Mouse (Mus musculus) midbrain, embryonic 13.5 days (tissue): ENCODE measurements at regions not wholly inside any gene's neighbourhood (a gene's known extent, or its start where the extent isn't known, plus 50 kb on each side); places are given as distances from the start of the nearest gene placed in this dataset.
A peak's percentile ranks its signal among the peaks of the same experiment; 100 is the strongest.

Experiments used
- ATAC-seq: fragments of 200-750 bp; cut with Nextera tagmentation; 2 replicates; pipeline ENCODE4 v1.8.0; 2017; ENCODE audit warnings: mild to moderate bottlenecking, moderate TSS enrichment, moderate library complexity
- H3K27ac ChIP-seq: fragments of 300-500 bp; sonication (generic); 2 replicates; pipeline ENCODE4 v1.5.1; 2015; ENCODE audit warnings: inconsistent platforms, mild to moderate bottlenecking, moderate library complexity
- H3K27me3 ChIP-seq: fragments of 300-500 bp; sonication (generic); 2 replicates; pipeline ENCODE4 v1.6.1; 2015; ENCODE audit warnings: mild to moderate bottlenecking, inconsistent platforms
- H3K36me3 ChIP-seq: fragments of 300-500 bp; sonication (generic); 2 replicates; pipeline ENCODE4 v1.6.1; 2015; ENCODE audit warnings: mild to moderate bottlenecking, inconsistent platforms
- H3K4me1 ChIP-seq: fragments of 300-500 bp; sonication (generic); replicated peaks from 2 replicates; pipeline ENCODE4 v1.6.1; 2015; ENCODE audit warnings: inconsistent platforms
- H3K4me2 ChIP-seq: fragments of 300-500 bp; sonication (generic); replicated peaks from 2 replicates; pipeline ENCODE4 v1.6.1; 2015; ENCODE audit warnings: moderate library complexity, mild to moderate bottlenecking, inconsistent platforms
- H3K4me3 ChIP-seq: fragments of 300-500 bp; sonication (generic); replicated peaks from 2 replicates; pipeline ENCODE4 v1.5.1; 2015; ENCODE audit warnings: mild to moderate bottlenecking, inconsistent platforms
- H3K9ac ChIP-seq: fragments of 300-500 bp; sonication (generic); replicated peaks from 2 replicates; pipeline ENCODE4 v1.6.1; 2015; ENCODE audit warnings: mild to moderate bottlenecking, inconsistent platforms
- H3K9me3 ChIP-seq: fragments of 300-500 bp; sonication (generic); 2 replicates; pipeline ENCODE4 v1.6.1; 2016; ENCODE audit warnings: mild to moderate bottlenecking, inconsistent platforms
- WGBS: fragments of 180-500 bp; shearing (Covaris S2); methylation state at CpG from one replicate; pipeline ENCODE4 v1.1.7; 2015; 5-methylcytosine and 5-hydroxymethylcytosine counted together

DNA sequence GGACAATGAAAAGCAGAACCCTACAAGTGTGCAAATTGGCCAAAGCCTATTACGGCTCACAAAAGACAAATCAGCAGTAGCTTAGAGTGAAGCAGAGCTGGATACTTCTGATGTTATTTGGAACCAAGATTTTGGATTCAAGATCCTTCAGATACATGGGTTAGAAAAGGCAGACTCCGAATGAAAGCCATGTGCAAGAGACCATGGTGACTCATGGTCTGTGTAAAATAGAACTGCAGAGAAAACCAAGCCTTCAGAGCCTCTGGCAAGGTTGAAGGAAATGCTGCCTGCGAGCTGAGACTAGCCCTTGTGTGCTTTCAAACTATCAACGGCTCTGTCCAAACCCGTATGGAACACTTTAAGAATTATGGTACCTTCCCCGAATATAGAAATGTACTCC lies 244.4 kb upstream of the Id4 start:
- Histone ChIP-seq H3K27me3 (no peaks in the 10 kb centered on the region), H3K36me3 (no peaks in the 10 kb centered on the region), H3K4me3 (no peak overlapping the region), H3K9me3 (no peaks in the 10 kb centered on the region), H3K4me1 (peaks cover 19% of the 10 kb centered on the region), H3K27ac (no peak overlapping the region), H3K9ac (no peak overlapping the region), H3K4me2 (no peak overlapping the region)
- WGBS = 93% methylated on average over 6 of the region's 6 CpGs
- no peak for ATAC-seq

DNA sequence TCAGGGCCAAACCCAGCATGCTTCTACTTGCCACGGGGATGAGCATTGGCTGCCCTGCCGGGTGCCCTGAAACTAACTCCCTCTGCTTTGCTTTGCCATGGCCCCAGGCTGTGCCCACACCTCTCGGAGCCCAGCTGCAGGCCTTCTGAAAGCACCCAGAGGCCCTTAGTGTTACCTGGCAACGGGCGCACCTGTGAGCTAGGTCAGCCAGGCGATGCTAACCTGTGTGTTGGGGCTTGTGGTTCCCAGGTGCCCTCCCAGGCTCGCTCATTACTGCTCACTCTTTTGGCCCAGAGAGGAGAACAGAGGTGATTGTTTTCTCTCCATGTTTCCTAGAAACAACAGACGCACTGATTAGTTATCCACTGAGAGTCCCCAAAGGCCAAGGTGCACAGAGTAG lies 243.4 kb upstream of the Id4 start:
- Histone ChIP-seq H3K27ac (peak overlapping the region; percentile 25; the same call in 1 of the 2 replicates), H3K9ac (no peak overlapping the region), H3K4me2 (no peak overlapping the region), H3K4me1 (peaks cover 19% of the 10 kb centered on the region), H3K36me3 (no peaks in the 10 kb centered on the region), H3K4me3 (no peak overlapping the region), H3K9me3 (no peaks in the 10 kb centered on the region), H3K27me3 (no peaks in the 10 kb centered on the region)
- ATAC-seq = no peak
- 79% methylated on average over 8 of the region's 8 CpGs for WGBS

DNA sequence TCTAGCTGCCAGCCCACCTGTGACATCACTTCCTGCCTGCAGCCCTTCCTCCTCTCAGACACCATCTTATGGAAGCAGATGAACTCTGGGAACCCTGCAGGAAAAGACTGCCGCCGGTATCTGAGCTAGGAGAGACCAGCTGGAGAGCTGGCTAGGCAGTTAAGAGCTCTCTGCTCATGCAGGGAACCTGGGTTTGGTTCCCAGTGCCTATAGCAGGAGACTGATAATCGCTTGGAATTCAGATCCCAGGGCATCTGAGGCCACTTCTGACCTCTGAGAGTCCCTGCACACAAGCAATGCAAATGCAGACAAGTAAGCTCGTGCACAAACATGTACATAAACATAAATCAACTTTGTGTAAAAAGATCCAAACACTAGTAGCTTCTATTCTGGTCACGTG lies 242.4 kb upstream of the Id4 start:
- H3K4me3 ChIP-seq = no peak overlapping the region
- WGBS = 78% methylated on average over 5 of the region's 5 CpGs
- no peaks in the 10 kb centered on the region for H3K9me3 ChIP-seq
- H3K4me1 ChIP-seq = peaks cover 12% of the 10 kb centered on the region
- no peak overlapping the region for H3K4me2 ChIP-seq
- no peaks in the 10 kb centered on the region for H3K27me3 ChIP-seq
- no peak overlapping the region for H3K27ac ChIP-seq
- no peaks in the 10 kb centered on the region for H3K36me3 ChIP-seq
- H3K9ac ChIP-seq = no peak overlapping the region
- ATAC-seq = no peak

DNA sequence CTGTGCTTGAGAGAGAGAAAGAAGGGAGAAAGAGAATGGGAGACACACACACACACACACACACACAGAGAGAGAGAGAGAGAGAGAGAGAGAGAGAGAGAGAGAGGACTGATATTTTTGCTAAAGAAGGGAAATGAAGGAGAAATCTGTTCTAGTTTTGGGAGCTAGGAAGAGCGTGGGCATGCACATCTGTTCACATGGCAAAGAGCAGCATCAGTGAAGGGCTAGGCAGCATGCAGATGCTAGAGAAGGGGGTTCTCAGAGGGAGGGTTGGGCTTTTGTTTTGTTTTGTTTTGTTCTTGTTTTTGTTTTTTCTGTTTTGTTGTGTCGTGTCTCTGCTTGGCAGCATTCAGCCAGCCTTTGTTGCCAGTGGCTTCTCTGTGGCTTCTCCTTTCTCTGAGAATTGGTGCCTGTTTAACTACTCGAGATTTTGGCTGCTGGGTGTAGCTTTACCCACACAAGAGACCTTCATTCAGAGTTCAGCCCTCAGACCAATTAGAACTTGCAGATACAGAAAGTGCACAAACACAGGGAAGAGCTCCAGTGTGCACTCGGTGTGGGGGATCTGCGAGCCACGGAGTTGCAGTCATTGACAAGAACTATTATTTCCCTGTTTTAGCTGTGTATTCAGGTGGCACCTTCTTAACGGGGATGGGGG lies 237.9 kb upstream of the Id4 start:
- Histone ChIP-seq H3K36me3 (no peaks in the 10 kb centered on the region), H3K9ac (no peak overlapping the region), H3K27me3 (no peaks in the 10 kb centered on the region), H3K27ac (no peak overlapping the region; the same call in 1 of the 2 replicates), H3K4me2 (no peak overlapping the region), H3K4me1 (peaks cover 5% of the 10 kb centered on the region; the same call in 1 of the 2 replicates), H3K4me3 (no peak overlapping the region), H3K9me3 (no peaks in the 10 kb centered on the region)
- ATAC-seq = no peak
- WGBS = 51% methylated on average over 7 of the region's 7 CpGs

DNA sequence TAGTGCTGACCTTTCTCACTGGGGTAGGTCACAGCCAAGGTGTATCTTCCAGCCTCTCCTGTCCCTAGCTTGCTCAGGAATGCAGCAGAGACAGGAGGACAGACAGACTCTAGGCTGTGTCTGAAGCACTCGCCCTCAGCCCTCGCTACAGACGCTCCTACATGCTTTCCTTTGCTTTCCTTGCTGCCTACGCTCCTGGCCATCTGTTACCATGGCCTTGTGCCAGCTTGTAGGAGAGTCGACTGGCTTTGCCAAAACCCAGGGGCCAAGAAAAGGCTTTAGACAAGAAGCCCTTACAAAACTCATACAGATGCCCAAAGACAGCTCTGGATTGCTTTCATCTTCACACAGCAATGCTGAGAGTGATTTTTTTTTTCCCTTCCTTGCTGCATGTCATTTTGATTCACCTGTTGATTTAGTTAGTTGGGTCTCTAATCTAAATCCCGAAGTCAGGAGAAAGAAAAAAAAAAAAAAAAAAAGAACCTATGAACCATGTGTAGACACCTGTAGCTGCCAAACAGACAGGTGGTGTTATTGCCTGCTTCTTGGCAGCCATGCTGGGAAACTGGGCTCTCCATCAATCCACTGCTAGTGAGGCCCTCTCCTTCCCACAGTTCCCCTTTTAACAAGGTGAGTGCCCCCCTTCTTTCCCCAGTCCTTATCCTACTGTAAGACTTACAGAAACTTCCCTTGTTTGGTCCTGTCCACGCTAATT lies 233.1 kb upstream of the Id4 start:
- no peaks in the 10 kb centered on the region for H3K36me3 ChIP-seq
- no peaks in the 10 kb centered on the region for H3K27me3 ChIP-seq
- no peak overlapping the region for H3K4me3 ChIP-seq
- H3K4me2 ChIP-seq = no peak overlapping the region
- H3K9ac ChIP-seq = no peak overlapping the region
- peak; percentile 43; the same call in 1 of the 2 replicates for ATAC-seq
- no peaks in the 10 kb centered on the region for H3K9me3 ChIP-seq
- H3K27ac ChIP-seq = peak overlapping the region; percentile 35
- 53% methylated on average over 7 of the region's 7 CpGs for WGBS
- peaks cover 8% of the 10 kb centered on the region; the same call in 1 of the 2 replicates for H3K4me1 ChIP-seq

DNA sequence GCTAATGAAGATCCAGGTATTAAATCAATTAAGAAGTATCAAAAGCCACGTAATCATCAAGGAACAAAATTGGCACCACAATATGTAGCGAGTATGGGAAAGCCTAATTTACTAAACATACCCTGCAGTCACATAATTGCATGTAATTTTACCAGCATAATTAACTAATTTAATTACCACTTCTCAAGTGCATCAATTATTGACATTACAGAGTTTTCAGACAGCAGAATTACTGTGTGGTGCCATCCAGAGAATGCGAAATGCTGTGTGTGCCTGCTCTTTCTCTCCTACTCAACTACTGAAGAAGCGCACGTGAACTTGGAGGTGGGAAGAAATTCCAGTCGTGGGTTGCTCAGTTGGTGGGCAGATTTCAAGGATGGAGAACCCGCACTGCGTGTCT lies 229.5 kb upstream of the Id4 start:
- WGBS = 80% methylated on average over 8 of the region's 8 CpGs
- no peak for ATAC-seq

DNA sequence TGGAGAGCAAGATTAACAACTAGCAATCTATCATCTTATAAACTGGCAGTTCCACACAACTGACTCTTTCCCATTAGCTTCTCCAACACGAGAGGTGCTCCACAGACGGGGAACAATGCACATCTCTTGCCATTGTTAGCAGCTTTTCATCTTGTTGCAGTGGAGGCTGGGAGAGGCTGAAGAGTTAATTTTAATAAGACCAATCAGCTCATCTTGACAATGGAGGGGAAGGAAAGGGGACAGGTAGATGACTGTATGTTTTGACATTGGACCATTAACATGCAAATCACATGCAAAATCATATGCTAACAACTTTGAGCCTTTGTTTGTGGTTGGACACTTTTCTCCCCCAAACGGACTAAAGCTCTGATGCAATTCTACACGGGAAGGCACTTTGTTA lies 218.9 kb upstream of the Id4 start:
- Histone ChIP-seq H3K9ac (no peak overlapping the region), H3K9me3 (no peaks in the 10 kb centered on the region; the same call in 1 of the 2 replicates), H3K27ac (peak overlapping the region; percentile 54; the same call in 1 of the 2 replicates), H3K4me2 (no peak overlapping the region), H3K4me1 (peaks cover 15% of the 10 kb centered on the region), H3K4me3 (no peak overlapping the region), H3K27me3 (no peaks in the 10 kb centered on the region), H3K36me3 (no peaks in the 10 kb centered on the region)
- 24% methylated on average over 4 of the region's 4 CpGs for WGBS
- ATAC-seq = no peak

More for the DNA sequence above, 229.5 kb upstream of the Id4 start:
- H3K9ac ChIP-seq = no peak overlapping the region
- H3K9me3 ChIP-seq = no peaks in the 10 kb centered on the region
- H3K36me3 ChIP-seq = no peaks in the 10 kb centered on the region
- H3K27me3 ChIP-seq = no peaks in the 10 kb centered on the region
- H3K4me2 ChIP-seq = no peak overlapping the region
- no peak overlapping the region for H3K27ac ChIP-seq
- peaks cover 8% of the 10 kb centered on the region; the same call in 1 of the 2 replicates for H3K4me1 ChIP-seq
- H3K4me3 ChIP-seq = no peak overlapping the region

DNA sequence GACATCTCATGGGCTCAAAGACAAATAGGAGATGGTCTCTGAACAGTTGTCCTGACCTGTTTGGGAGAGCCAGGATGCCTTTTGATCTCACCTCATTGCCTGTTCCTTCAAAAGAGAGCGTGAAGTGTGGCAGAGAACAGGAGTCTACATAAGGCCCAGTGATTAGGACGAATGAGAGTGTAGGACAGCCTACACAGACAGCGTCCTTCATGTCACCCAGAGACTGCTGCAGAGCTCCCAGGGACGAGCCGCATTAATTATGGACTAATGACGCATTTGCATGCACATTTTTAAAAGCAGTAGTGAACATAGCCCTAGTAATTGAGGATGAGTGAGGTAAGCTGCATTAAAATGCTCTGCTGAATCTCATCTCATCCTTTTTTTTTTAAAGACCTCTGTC lies 218.5 kb upstream of the Id4 start:
- ATAC-seq = peak; percentile 65; the same call in 1 of the 2 replicates
- 52% methylated on average over 6 of the region's 6 CpGs for WGBS
- Histone ChIP-seq H3K36me3 (no peaks in the 10 kb centered on the region), H3K4me3 (no peak overlapping the region), H3K9me3 (no peaks in the 10 kb centered on the region; the same call in 1 of the 2 replicates), H3K27me3 (no peaks in the 10 kb centered on the region), H3K9ac (no peak overlapping the region), H3K4me2 (no peak overlapping the region), H3K4me1 (peaks cover 15% of the 10 kb centered on the region), H3K27ac (peak overlapping the region; percentile 64; the same call in 1 of the 2 replicates)

DNA sequence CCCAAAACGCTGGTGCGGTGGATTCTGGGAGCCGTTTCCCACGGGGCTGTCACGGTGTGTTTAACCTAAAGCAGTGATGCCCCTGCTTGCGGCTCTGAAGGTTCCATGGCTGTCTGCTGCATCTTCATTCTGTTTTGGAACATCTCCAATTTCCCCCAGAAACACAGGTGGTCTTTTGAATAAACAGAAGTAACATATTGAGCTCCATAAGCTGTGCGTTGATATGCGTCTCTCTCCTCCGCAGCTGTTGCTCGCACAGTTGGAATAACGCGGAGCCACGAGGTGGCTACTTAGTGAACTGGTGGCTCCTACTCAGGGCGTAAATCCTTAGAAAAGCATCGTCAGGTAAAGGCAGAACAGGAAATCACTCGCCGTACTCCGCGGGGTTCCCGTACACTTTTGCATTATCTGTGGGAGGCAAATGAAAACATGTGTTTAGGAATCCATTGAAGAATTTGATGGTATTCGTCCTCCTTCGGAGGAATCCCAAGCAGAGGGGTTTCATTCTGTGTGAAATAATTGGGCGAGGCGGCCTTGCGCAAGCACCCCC lies 214.8 kb upstream of the Id4 start:
- H3K36me3 ChIP-seq = no peaks in the 10 kb centered on the region
- H3K4me1 ChIP-seq = peaks cover 15% of the 10 kb centered on the region
- 59% methylated on average over 25 of the region's 25 CpGs for WGBS
- H3K9ac ChIP-seq = no peak overlapping the region
- H3K4me3 ChIP-seq = no peak overlapping the region
- ATAC-seq = no peak
- H3K9me3 ChIP-seq = peaks cover 4% of the 10 kb centered on the region; the same call in 1 of the 2 replicates
- no peaks in the 10 kb centered on the region for H3K27me3 ChIP-seq
- H3K27ac ChIP-seq = no peak overlapping the region
- H3K4me2 ChIP-seq = no peak overlapping the region

DNA sequence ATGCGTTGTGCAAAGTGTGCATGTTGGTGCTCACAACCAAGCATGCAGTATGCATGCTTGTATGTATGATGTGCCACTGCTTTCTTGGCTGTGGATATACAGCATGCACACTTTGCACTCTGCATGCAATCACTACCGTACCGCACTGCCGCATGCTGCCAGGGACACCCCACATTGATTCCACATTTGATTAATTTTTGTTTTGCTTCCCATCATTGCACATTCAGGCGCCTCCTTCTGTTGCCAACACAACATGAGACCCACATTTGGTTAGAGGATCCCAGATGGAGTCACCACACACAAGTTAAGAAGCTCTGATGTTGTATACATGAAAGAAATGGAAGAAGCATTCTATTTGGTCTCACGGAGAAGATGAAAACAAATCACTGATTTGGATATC lies 211.2 kb upstream of the Id4 start:
- Histone ChIP-seq H3K4me3 (no peak overlapping the region), H3K9ac (no peak overlapping the region), H3K9me3 (0 out of 2 replicates have a peak, but pooled peaks cover 4% of the 10 kb centered on the region), H3K36me3 (no peaks in the 10 kb centered on the region), H3K4me1 (peaks cover 6% of the 10 kb centered on the region), H3K4me2 (no peak overlapping the region), H3K27me3 (no peaks in the 10 kb centered on the region), H3K27ac (no peak overlapping the region)
- ATAC-seq = no peak
- 96% methylated on average over 6 of the region's 6 CpGs for WGBS

DNA sequence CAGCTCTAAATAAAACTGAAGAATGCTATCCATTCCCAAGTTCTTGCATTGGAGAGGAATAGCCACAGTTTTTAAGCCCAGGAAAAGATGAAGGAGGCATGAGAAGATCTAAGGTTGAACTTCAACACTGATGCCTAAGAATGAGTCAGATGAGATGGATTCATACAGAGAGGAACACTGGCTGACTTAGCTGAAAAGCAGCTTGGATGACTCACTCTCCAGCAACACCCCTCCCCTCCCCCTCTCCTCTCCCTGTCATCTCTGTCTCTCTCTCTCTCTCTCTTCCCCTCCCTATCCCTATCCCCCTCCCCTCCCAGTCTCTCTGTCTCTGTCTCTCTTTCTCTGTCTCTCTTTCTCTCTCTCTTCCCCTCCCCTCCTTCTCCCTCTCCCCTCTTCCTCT lies 186.4 kb upstream of the Id4 start:
- Histone ChIP-seq H3K9me3 (no peaks in the 10 kb centered on the region), H3K9ac (no peak overlapping the region), H3K4me1 (peaks cover 9% of the 10 kb centered on the region), H3K27ac (no peak overlapping the region), H3K36me3 (no peaks in the 10 kb centered on the region), H3K4me2 (no peak overlapping the region), H3K4me3 (no peak overlapping the region), H3K27me3 (no peaks in the 10 kb centered on the region)
- no peak for ATAC-seq

DNA sequence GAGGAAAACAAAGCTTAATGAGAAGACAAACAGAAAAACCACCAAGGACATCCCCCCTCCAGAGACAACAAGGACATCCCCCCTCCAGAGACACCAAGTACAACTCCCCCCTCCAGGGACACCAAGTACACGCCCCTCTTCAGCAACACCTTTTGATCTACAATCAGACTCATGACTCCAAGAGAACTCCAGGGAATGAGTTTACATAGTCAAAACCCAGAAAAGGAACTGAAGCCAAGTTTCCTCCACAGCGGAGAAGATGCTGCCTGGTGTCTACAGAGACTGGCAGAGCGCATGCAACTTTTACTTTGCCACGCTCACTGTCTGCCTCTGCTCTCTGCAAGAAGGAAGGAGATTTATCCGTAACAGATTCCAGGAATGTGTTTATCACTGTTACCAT lies 185.7 kb upstream of the Id4 start:
- Histone ChIP-seq H3K27ac (no peak overlapping the region), H3K4me2 (no peak overlapping the region), H3K27me3 (no peaks in the 10 kb centered on the region), H3K36me3 (no peaks in the 10 kb centered on the region), H3K4me1 (peaks cover 9% of the 10 kb centered on the region), H3K4me3 (no peak overlapping the region), H3K9me3 (no peaks in the 10 kb centered on the region), H3K9ac (no peak overlapping the region)
- ATAC-seq = no peak
- 88% methylated on average over 5 of the region's 5 CpGs for WGBS
